Mouse (Mus musculus) MEL (cell line): Measurements from ENCODE around the gene Dmrta2. TPM values are rescaled to one million over a fixed set of nuclear protein-coding genes. Genes with fewer than 3 reads are reported as not detected.
A peak's percentile ranks its signal among the peaks of the same experiment; 100 is the strongest.

Experiments used
- DNase-seq: peaks from one replicate; pipeline ENCODE4 v3.0.0; 2011; ENCODE audit warnings: low read depth, low spot score
- H3K27ac ChIP-seq: 2 replicates; pipeline ENCODE4 v1.5.1; 2012; ENCODE audit warnings: low read depth, mild to moderate bottlenecking, control low read depth, low read length, moderate library complexity; ENCODE audit not compliant: control insufficient read depth
- H3K27me3 ChIP-seq, 2 experiments: fragments of 150-350 bp in 1 of 2; sonication (generic) in 1 of 2; 2 replicates each; pipeline ENCODE4 v1.6.1; 2012; ENCODE audit warnings: low read length in 2 of 2, mild to moderate bottlenecking in 2 of 2, improper control_type of control experiment in 1 of 2, moderate library complexity in 1 of 2; ENCODE audit not compliant: insufficient read depth in 2 of 2, control insufficient read depth in 1 of 2
- H3K36me3 ChIP-seq, 2 experiments: 2 replicates each; pipeline ENCODE4 v1.6.1; 2012 to 2014; ENCODE audit warnings: low read length in 2 of 2, improper control_type of control experiment in 1 of 2, inconsistent platforms in 1 of 2, mild to moderate bottlenecking in 1 of 2; ENCODE audit not compliant: insufficient read depth in 2 of 2, control insufficient read depth in 1 of 2
- H3K4me1 ChIP-seq, 2 experiments: fragments of 150-350 bp in 1 of 2; sonication (generic) in 1 of 2; 2 replicates each; pipeline ENCODE4 v1.6.1; 2012; ENCODE audit warnings: low read length in 2 of 2, improper control_type of control experiment in 1 of 2, mild to moderate bottlenecking in 1 of 2; ENCODE audit not compliant: insufficient read depth in 2 of 2, control insufficient read depth in 1 of 2
- H3K4me3 ChIP-seq, 2 experiments: fragments of 150-350 bp in 1 of 2; sonication (generic) in 1 of 2; 2 replicates each; pipeline ENCODE4 v1.5.1; 2012; ENCODE audit warnings: low read depth in 2 of 2, low read length in 2 of 2, mild to moderate bottlenecking in 2 of 2, moderate library complexity in 2 of 2, control low read depth in 1 of 2, improper control_type of control experiment in 1 of 2; ENCODE audit not compliant: control insufficient read depth in 1 of 2, insufficient read depth in 1 of 2
- H3K79me2 ChIP-seq: 2 replicates; pipeline ENCODE4 v1.6.1; 2012; ENCODE audit warnings: mild to moderate bottlenecking, low read length, moderate library complexity; ENCODE audit not compliant: control insufficient read depth, poor library complexity, insufficient read depth
- H3K9ac ChIP-seq: 2 replicates; pipeline ENCODE4 v1.6.1; 2012; ENCODE audit warnings: low read depth, mild to moderate bottlenecking, control low read depth, low read length, moderate library complexity; ENCODE audit not compliant: control insufficient read depth, poor library complexity, severe bottlenecking
- H3K9me3 ChIP-seq: fragments of 150-350 bp; sonication (generic); replicated peaks from 2 replicates; pipeline ENCODE4 v1.6.1; 2012; ENCODE audit warnings: mild to moderate bottlenecking, low read length, improper control_type of control experiment, moderate library complexity; ENCODE audit not compliant: insufficient read depth
- CHD1 ChIP-seq: IDR thresholded peaks from 2 replicates; pipeline ENCODE4 v1.6.1; 2012; ENCODE audit warnings: low read depth, mild to moderate bottlenecking, inconsistent platforms, low read length, improper control_type of control experiment
- CHD2 ChIP-seq: IDR thresholded peaks from 2 replicates; pipeline ENCODE4 v1.6.1; 2011; ENCODE audit warnings: low read length, improper control_type of control experiment
- E2F4 ChIP-seq: IDR thresholded peaks from 2 replicates; pipeline ENCODE4 v1.6.1; 2011; ENCODE audit warnings: low read depth, low read length, improper control_type of control experiment, borderline replicate concordance
- ELF1 ChIP-seq: IDR thresholded peaks from 2 replicates; pipeline ENCODE4 v1.6.1; 2014; ENCODE audit warnings: low read depth, mild to moderate bottlenecking, inconsistent platforms, low read length, improper control_type of control experiment, moderate library complexity
- EP300 ChIP-seq, 2 experiments: IDR thresholded peaks; 2 replicates each; pipeline ENCODE4 v1.6.1; 2011; ENCODE audit warnings: improper control_type of control experiment in 2 of 2, low read length in 2 of 2, low read depth in 1 of 2, mild to moderate bottlenecking in 1 of 2
- ETS1 ChIP-seq: IDR thresholded peaks from 2 replicates; pipeline ENCODE4 v1.6.1; 2012; ENCODE audit warnings: low read depth, mild to moderate bottlenecking, inconsistent platforms, low read length, improper control_type of control experiment, moderate library complexity
- GATA1 ChIP-seq: IDR thresholded peaks from 2 replicates; pipeline ENCODE4 v1.6.1; 2011; ENCODE audit warnings: low read depth, low read length, improper control_type of control experiment
- HCFC1 ChIP-seq: IDR thresholded peaks from 2 replicates; pipeline ENCODE4 v1.6.1; 2012; ENCODE audit warnings: low read depth, mild to moderate bottlenecking, inconsistent platforms, low read length, improper control_type of control experiment, moderate library complexity
- KAT2A ChIP-seq: conservative IDR thresholded peaks from 2 replicates; pipeline ENCODE4 v1.6.1; 2012; ENCODE audit warnings: low read depth, low read length, improper control_type of control experiment, inconsistent platforms
- MAFK ChIP-seq: IDR thresholded peaks from 2 replicates; pipeline ENCODE4 v1.6.1; 2011; ENCODE audit warnings: low read depth, mild to moderate bottlenecking, low read length, improper control_type of control experiment, borderline replicate concordance
- MAX ChIP-seq: IDR thresholded peaks from 2 replicates; pipeline ENCODE4 v1.6.1; 2011; ENCODE audit warnings: low read length, improper control_type of control experiment
- MAZ ChIP-seq: IDR thresholded peaks from 2 replicates; pipeline ENCODE4 v1.6.1; 2012; ENCODE audit warnings: low read depth, mild to moderate bottlenecking, inconsistent platforms, low read length, improper control_type of control experiment
- MEF2A ChIP-seq: IDR thresholded peaks from 2 replicates; pipeline ENCODE4 v1.6.1; 2014; ENCODE audit warnings: low read depth, mild to moderate bottlenecking, inconsistent platforms, low read length, improper control_type of control experiment; ENCODE audit not compliant: poor library complexity, insufficient replicate concordance, severe bottlenecking; ENCODE audit errors: extremely low read depth
- MXI1 ChIP-seq: IDR thresholded peaks from 2 replicates; pipeline ENCODE4 v1.6.1; 2011; ENCODE audit warnings: mild to moderate bottlenecking, low read depth, low read length, improper control_type of control experiment
- MYC ChIP-seq: IDR thresholded peaks from 2 replicates; pipeline ENCODE4 v1.6.1; 2011; ENCODE audit warnings: low read depth, mild to moderate bottlenecking, low read length, improper control_type of control experiment, moderate library complexity
- NRF1 ChIP-seq: IDR thresholded peaks from 2 replicates; pipeline ENCODE4 v1.6.1; 2014; ENCODE audit warnings: low read depth, mild to moderate bottlenecking, inconsistent platforms, low read length, improper control_type of control experiment, moderate library complexity; ENCODE audit not compliant: poor library complexity, insufficient read depth, severe bottlenecking
- POLR2A ChIP-seq, 2 experiments: IDR thresholded peaks; 2 replicates each; pipeline ENCODE4 v1.6.1; 2011 to 2012; ENCODE audit warnings: low read length in 2 of 2, mild to moderate bottlenecking in 2 of 2, control low read depth in 1 of 2, improper control_type of control experiment in 1 of 2, low read depth in 1 of 2, moderate library complexity in 1 of 2; ENCODE audit not compliant: control insufficient read depth in 1 of 2, insufficient read depth in 1 of 2, poor library complexity in 1 of 2
- POLR2AphosphoS2 ChIP-seq: IDR thresholded peaks from 2 replicates; pipeline ENCODE4 v1.6.1; 2011; ENCODE audit warnings: low read length, improper control_type of control experiment
- POLR2AphosphoS5 ChIP-seq: IDR thresholded peaks from 2 replicates; pipeline ENCODE4 v1.6.1; 2012; ENCODE audit warnings: low read depth, borderline replicate concordance, mild to moderate bottlenecking, inconsistent platforms, low read length, moderate library complexity, mixed read lengths
- RAD21 ChIP-seq: IDR thresholded peaks from 2 replicates; pipeline ENCODE4 v1.6.1; 2011; ENCODE audit warnings: mild to moderate bottlenecking, low read depth, low read length, improper control_type of control experiment
- RCOR1 ChIP-seq: IDR thresholded peaks from 2 replicates; pipeline ENCODE4 v1.6.1; 2012; ENCODE audit warnings: low read depth, mild to moderate bottlenecking, inconsistent platforms, low read length, improper control_type of control experiment
- SIN3A ChIP-seq: IDR thresholded peaks from 2 replicates; pipeline ENCODE4 v1.6.1; 2012; ENCODE audit warnings: low read length, improper control_type of control experiment, inconsistent platforms
- SMC3 ChIP-seq: IDR thresholded peaks from 2 replicates; pipeline ENCODE4 v1.6.1; 2011; ENCODE audit warnings: low read depth, low read length, improper control_type of control experiment
- TAL1 ChIP-seq: IDR thresholded peaks from 2 replicates; pipeline ENCODE4 v1.6.1; 2012; ENCODE audit warnings: mild to moderate bottlenecking, inconsistent platforms, low read length, moderate library complexity, mixed read lengths
- TBP ChIP-seq: IDR thresholded peaks from 2 replicates; pipeline ENCODE4 v1.8.0; 2011; ENCODE audit warnings: low read depth, low read length, improper control_type of control experiment
- TCF12 ChIP-seq: IDR thresholded peaks from 2 replicates; pipeline ENCODE4 v1.6.1; 2014; ENCODE audit warnings: low read depth, mild to moderate bottlenecking, inconsistent platforms, low read length, improper control_type of control experiment, moderate library complexity
- ZMIZ1 ChIP-seq: IDR thresholded peaks from 2 replicates; pipeline ENCODE4 v1.6.1; 2012; ENCODE audit warnings: low read depth, mild to moderate bottlenecking, inconsistent platforms, low read length, improper control_type of control experiment, moderate library complexity
- ZNF384 ChIP-seq: IDR thresholded peaks from 2 replicates; pipeline ENCODE4 v1.6.1; 2012; ENCODE audit warnings: low read depth, mild to moderate bottlenecking, inconsistent platforms, low read length, improper control_type of control experiment
- polyA plus RNA-seq, 2 experiments: library from polyadenylated mRNA; stranded (reverse) in 1 of 2; unstranded in 1 of 2; fragments of >175 nt in 1 of 2; fragments of >200 nt in 1 of 2; gene quantifications; 2 replicates each; pipeline versions ENCODE4 v1.2.1 to v1.2.4; 2012; ENCODE audit warnings: low replicate concordance in 2 of 2, low read depth in 1 of 2; ENCODE audit not compliant: insufficient read length in 2 of 2, insufficient read depth in 1 of 2, missing spikeins in 1 of 2
- total RNA-seq: library from RNA; depleted of rRNA; stranded (reverse); fragments of 300-350 nt; gene quantifications from 2 replicates; pipeline ENCODE4 v1.2.3, GENCODE M21; 2012

Dmrta2 gene
- total and polyA plus RNA-seq, 3 experiments: 0.08 to 0.11 TPM; not detected in 1

DNA sequence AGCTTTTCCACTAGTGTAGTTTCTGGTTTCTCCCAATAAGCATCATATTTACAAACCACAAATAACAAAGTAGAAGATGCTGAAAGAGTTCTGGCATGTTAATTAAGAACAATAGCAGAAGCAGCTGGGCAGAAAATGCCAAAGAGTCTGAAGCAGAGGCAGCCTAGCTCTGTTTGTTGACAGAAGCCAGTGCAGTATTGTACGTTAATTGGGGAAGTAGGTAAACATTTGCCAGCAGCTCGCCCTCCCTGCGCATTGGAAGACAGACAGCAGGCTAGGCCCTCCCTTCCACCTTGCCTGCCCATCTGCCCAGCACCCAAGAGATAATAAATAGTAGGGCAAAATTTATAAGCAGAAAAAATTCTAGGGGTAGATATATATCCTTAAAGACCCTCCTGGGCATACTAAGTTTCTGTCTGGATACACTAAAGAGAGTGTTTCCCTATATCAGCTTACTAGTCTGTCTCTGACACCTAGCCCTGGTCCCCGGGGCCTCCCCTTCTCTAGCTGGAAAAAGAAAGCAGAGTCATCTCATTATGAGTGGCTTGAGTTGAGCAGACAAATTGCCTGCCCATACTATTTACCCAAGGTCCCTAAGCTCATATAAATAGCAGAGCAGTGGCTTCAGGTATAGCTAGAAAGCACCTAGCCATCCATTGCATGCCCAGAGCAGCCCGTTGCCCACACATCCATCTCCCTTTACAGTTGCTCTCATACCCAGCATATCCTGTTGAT is 17.5 kb upstream of the Dmrta2 start:
- Histone ChIP-seq H3K27ac (no peak overlapping the region), H3K9ac (no peak overlapping the region), H3K79me2 (no peaks in the 10 kb centered on the region), H3K9me3 (no peaks in the 10 kb centered on the region), H3K36me3 (peaks cover 0 to 20% of the 10 kb centered on the region in 2 experiments), H3K4me3 (no peak overlapping the region), H3K27me3 (no peaks in the 10 kb centered on the region), H3K4me1 (peaks cover 17 to 22% of the 10 kb centered on the region in 2 experiments)
- no peak for DNase-seq
- TF ChIP-seq RCOR1 (no peak), MEF2A (no peak), POLR2A (IDR thresholded peaks at IDR 0.05; ENCODE audit: control insufficient read depth in 1 of 2, insufficient read depth in 1 of 2, low read depth in 1 of 2, low read length in 2 of 2, poor library complexity in 1 of 2) (no peak), POLR2AphosphoS2 (no peak), CHD1 (no peak), CHD2 (no peak), GATA1 (no peak), E2F4 (no peak), ZNF384 (no peak), RAD21 (no peak), MAFK (no peak), TBP (no peak), MXI1 (no peak), ZMIZ1 (no peak), EP300 (IDR thresholded peaks at IDR 0.05; ENCODE audit: low read depth in 1 of 2, low read length in 2 of 2) (no peak)

DNA sequence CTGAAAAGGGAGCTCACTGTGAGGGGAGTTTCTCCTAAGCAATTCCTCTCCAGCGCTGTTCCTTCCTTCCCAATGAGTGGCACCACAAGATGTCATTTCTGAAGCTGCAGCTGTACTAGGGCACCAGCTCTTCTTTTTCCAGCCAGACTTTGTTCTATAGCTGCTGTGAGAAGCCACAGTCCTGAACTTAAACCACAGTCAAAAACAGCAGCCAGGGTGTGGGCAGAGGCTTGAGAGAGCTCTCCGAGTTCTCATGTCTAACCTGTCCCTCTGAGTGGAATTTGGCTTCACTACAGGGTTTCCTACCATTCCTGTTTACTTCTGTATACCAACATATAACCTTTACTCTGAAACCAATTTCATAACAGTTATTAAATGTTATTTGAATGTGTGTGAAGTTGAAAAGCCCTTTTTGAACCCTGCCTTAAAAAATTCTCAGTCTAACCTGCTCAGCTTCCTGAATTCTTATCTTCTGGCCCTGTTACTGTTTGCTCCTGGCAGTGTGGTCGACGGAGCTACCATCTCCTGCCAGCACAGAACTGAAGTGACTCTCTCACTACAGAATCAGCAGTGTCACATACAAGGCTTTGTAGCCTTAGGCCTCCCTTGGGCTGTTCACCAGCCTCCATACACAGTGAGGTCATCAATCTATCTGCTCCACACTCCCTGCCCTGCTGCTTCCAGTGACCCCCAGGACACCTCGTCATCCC is 14.1 kb upstream of the Dmrta2 start:
- no peak overlapping the region for H3K9ac ChIP-seq
- H3K4me1 ChIP-seq: peaks cover 21 to 26% of the 10 kb centered on the region in 2 experiments
- H3K79me2 ChIP-seq: no peaks in the 10 kb centered on the region
- H3K4me3 ChIP-seq: no peak overlapping the region
- no peaks in the 10 kb centered on the region for H3K27me3 ChIP-seq
- no peaks in the 10 kb centered on the region for H3K9me3 ChIP-seq
- H3K27ac ChIP-seq: peak overlapping the region; percentile 65
- peaks cover 0 to 27% of the 10 kb centered on the region in 2 experiments; a peak in 3 of 4 replicates for H3K36me3 ChIP-seq
- DNase-seq: peak; percentile 83
- TF ChIP-seq RAD21 (no peak), HCFC1 (no peak), NRF1 (no peak), RCOR1 (peak; percentile 43; the same call in 1 of the 2 replicates), ELF1 (0 out of 2 replicates have a peak, but pooled peaks have one; percentile 13), GATA1 (peak; percentile 83), TAL1 (peak; percentile 34), TBP (0 out of 2 replicates have a peak, but pooled peaks have one; percentile 4), POLR2AphosphoS5 (no peak), E2F4 (no peak), CHD1 (no peak), SIN3A (0 out of 2 replicates have a peak, but pooled peaks have one; percentile 33), SMC3 (no peak), ZNF384 (no peak), ETS1 (no peak), MYC (no peak), MAX (no peak), TCF12 (no peak), ZMIZ1 (no peak), EP300 (IDR thresholded peaks at IDR 0.05; ENCODE audit: low read depth in 1 of 2, low read length in 2 of 2) (peak; percentile 58 to 61; a peak in 3 of 4 replicates), KAT2A (no peak), MAZ (no peak), MXI1 (peak; percentile 38; the same call in 1 of the 2 replicates)
